Mouse (Mus musculus) megakaryocyte, adult 5-6 weeks (primary cell): ENCODE results near the gene Mgll. TPM values are rescaled to one million over a fixed set of nuclear protein-coding genes. Genes with fewer than 3 reads are reported as not detected.

Experiments
- ATAC-seq: 2 replicates; pipeline ENCODE4 v1.8.0; 2016; ENCODE audit warnings: mild to moderate bottlenecking, inconsistent platforms; ENCODE audit not compliant: poor library complexity, severe bottlenecking
- total RNA-seq, 2 experiments: library from RNA; stranded (forward) in 1 of 2; stranded (reverse) in 1 of 2; fragments of 153-499, 151-499 nt in 1 of 2; fragments of 221-1000, 200-1000 nt in 1 of 2; gene quantifications; 2 replicates each; pipeline versions ENCODE4 v1.2.3 to v1.2.4; 2015 to 2017

Gene Mgll
- total RNA-seq, 2 experiments from 2014 or later: 3.7 to 4.2 TPM

DNA sequence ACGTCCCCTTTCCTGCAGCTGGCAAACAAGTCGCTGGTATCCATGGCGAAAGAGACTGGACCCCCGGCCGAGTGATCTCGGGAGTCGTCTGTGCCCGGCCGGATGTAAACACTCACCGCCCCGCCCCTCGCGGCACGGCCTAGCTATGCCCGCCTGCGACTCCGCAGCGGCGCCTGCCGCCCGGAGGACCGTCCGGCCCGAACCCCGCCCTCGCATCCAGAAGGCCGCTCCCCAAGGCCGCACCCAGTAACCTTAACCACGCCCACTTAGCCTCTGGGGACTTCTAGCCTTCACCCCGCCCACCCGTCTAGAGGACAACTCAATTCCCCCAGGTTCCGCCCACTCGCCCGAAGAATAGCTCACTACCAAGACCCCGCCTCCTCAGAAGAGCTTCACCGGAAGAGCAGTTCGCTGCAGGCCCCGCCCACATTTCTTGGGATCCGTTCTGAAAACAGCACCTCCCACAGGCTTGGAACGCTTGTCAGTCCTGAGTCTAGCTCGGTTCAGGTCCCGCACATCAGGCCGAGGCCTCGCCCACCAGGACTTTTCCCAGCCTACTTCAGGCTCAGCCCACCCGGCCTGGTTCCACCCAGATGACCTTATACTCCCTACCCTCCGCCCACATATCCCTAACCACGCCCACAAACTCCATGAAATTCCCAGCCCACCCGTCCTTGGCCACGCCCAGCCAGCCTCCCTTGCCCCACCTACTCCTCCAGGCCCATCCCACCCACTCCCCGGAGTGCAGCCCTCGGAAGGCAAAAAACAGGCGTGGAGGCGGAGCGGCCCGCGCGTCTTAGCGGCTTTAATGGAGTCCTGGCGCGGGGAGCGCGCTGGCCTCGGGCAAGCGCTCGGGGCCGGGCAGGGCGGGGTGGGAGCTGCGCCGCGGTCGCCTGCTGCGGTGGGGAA lies 117.8 kb downstream of the Mgll start, which contains the start of gene Abtb1:
Abtb1 (minus strand) TSS at position 204 of the 909 bp plus-strand sequence.
- ATAC-seq: peak; percentile 80

GRCm38 (mm10) chr6:88842731-88843151 lies 118.5 kb downstream of the Mgll start:
- no peak for ATAC-seq

GRCm38 (mm10) chr6:88843241-88843640 lies 119.0 kb downstream of the Mgll start:
- no peak for ATAC-seq

GRCm38 (mm10) chr6:88843781-88844725 lies 119.8 kb downstream of the Mgll start:
- no peak for ATAC-seq

DNA sequence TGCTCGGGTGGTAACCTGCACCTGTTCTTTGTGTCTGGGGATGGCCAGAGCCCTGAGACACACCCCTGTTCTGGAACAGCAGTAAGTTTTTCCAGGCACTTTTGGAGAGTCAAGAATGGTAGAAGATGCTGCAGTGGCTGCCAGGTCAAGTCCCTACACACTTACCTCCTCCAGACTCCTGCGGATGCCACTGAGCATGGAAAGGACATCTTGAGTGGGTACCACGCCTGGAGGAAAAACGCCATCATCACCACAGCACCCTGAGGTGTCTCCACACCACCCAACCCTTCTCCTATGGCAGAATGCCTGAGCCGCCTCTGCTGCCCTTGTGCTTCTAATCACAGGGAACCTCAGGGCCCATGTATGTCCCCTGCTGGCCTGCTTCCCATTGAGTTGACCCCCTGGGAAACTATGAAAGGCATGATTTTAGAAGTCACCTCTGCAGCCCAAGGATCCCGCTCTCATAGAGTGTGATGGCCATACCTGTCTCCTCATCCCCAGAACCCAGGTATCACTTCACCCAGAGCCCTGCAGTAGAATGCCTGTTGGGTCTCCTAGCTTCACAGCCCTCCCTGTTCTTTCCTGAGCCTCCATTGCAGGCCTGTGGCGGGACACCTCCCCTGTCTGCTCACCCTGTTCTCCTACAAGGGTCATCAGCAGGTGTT lies 120.8 kb downstream of the Mgll start:
- no peak for ATAC-seq

GRCm38 (mm10) chr6:88847571-88847970 lies 123.4 kb downstream of the Mgll start:
- ATAC-seq: no peak

- ATAC-seq: peak; percentile 80
Observed at GRCm38 (mm10) chr6:88849270-88849669, 125.1 kb downstream of the Mgll start.

DNA sequence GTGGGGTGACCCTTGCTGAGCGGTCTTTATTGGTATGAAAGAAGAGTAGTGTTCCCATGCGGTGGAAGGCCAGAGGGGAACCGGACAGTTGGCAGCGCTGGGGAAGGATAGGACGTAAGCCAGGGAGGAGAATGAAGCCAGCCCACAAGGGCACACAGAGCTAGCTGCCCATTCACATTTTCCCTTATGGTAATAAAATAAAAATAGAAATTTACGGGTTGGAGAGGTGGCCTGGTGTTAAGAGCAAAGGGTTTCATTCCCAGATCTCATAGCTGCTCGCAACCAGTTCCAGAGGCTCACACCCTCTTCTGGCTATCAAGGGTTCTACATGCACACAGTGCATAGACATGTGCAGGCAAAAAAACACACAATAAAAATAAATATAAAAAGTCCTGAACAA lies 125.8 kb downstream of the Mgll start:
- no peak for ATAC-seq

GRCm38 (mm10) chr6:88854509-88854908 lies 130.3 kb downstream of the Mgll start:
- no peak for ATAC-seq

DNA sequence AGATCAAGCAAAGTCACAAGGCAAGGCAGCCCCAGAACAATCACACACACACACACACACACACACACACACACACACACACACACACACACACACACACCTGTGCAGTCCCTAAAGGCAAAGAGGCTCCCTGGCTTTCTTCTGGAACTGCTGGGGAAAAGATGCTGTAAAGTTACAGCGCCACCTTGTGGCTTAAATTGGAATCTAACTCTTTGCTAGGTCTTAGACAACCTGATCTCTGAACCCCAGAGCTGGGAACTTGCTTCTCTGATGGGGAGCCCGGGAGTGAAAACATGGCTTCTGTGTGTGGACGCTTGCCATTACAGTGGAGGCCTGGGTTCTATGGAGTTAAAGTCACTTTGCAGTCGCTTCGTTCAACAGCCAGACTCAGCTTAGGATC lies 131.4 kb downstream of the Mgll start:
- peak; percentile 73 for ATAC-seq

GRCm38 (mm10) chr6:88857249-88857648 lies 133.0 kb downstream of the Mgll start:
- ATAC-seq: no peak

DNA sequence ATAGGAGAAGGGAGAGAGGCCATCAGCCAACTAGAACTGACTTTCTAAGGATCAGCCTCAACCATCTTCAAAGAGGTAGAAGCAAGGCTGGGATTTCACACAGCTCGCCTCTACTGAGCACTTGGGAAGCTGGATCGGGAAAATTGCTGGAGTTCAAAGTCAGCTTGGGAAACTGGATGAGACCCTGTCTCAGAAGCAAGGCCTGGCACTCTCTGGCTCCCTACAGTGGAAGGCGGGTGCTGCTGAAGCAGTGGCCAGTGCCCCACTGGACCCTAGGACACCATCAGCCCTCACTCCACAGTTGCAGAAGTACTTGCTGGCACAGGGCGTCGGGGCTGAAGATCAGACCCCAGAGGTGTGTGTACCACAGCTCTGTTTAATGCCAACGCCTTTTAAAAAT lies 133.6 kb downstream of the Mgll start:
- no peak for ATAC-seq

GRCm38 (mm10) chr6:88858341-88858740 lies 134.1 kb downstream of the Mgll start:
- ATAC-seq: no peak

DNA sequence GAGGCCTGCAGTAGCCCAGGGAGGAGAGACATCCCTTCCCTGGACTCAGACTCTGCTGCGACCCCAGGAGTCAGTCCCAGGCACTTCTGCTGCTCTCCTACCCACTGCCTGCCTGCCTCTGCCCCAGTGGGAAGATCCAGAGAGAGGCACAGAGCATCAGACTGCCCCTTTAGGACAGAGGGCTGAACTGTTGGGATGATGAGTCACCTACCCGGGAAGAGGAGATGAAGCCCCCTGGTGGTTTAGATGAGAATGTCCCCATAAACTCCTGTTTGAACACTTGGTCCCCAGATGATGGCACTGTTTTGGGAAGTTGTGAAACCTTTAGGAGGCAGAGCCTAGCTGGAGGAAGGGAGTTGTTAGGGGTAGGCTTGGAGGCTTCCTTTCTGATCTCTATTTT lies 136.7 kb downstream of the Mgll start:
- ATAC-seq: peak; percentile 84

DNA sequence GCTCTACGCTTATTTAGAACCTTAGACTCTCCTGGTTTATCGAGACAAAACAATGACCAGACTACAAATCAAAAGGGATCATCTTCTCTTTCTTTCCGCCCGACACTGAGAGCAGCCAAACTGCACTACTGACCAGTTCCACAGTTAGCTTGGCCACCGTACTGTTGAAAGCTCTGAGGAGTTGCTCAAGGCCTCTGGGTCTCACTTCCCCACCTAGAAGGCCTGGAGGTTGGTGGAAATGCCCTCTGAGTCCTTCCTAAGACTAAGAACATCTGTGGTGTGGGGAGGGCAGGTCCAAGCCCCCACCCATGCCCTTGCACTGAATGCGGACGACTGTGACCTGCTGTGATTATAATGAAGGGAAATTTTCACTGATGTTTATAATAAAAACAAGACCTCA lies 141.5 kb downstream of the Mgll start:
- peak; percentile 62 for ATAC-seq

DNA sequence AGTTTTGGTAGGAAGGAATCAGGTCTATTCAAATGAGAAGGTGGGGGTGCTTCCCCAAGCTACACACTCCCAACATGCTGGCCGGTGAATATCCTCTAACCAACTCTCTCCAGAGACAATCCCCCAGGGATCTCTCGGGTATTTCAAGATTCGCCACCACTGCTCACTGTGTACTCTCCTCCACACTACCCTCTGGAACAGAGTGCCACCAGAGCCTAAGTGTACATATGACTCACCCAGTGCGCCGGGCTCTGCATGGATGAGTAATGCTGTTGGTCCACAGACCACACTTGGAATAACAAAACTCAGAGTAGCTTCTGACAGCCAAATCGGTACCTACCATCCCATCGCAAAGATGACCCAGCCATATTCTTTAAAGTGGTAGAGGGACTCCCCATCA lies 145.2 kb downstream of the Mgll start:
- no peak for ATAC-seq

GRCm38 (mm10) chr6:88870594-88870993 lies 146.4 kb downstream of the Mgll start:
- ATAC-seq: no peak

GRCm38 (mm10) chr6:88871546-88871945 lies 147.3 kb downstream of the Mgll start:
- ATAC-seq: no peak

DNA sequence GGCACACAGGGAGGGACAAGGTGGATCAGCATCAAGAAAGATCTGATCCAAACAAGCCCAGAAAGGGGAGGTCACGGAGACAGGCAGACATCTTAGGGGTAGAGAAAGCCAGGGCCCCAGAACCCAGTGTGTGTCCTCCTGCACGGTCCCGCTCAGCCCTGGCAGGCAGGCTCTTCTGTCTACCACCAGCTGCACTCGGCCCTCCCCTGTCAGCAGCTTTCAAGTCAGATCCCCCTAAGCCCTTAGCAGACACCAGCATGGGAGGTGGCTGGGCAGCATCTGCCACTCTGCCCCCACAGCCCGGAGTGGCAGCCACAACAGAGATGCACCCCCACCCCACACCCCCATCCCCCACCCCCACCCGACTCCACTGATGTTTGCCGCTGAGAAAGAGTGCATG lies 148.6 kb downstream of the Mgll start:
- ATAC-seq: no peak

- ATAC-seq: no peak
Observed at GRCm38 (mm10) chr6:88873965-88874867, 150.0 kb downstream of the Mgll start.
